Mouse (Mus musculus): ENCODE data around the gene Zfp385a. TPM values are rescaled to one million over a fixed set of nuclear protein-coding genes. Genes with fewer than 3 reads are reported as not detected.
A peak's percentile ranks its signal among the peaks of the same experiment; 100 is the strongest.

The Zfp385a gene
- polyA plus RNA-seq, 1 experiment: 21.2 TPM

- Histone ChIP-seq H3K36me3 (ENCODE audit: control insufficient read depth, insufficient read depth) (peaks cover 88% of the 10 kb centered on the region), H3ac (ENCODE audit: control insufficient read depth, insufficient read length, low read depth) (no peak overlapping the region), H3K79me3 (ENCODE audit: low read depth) (no peaks in the 10 kb centered on the region), H3K79me2 (ENCODE audit: control insufficient read depth, insufficient read depth) (no peaks in the 10 kb centered on the region), H3K27me3 (ENCODE audit: control insufficient read depth, insufficient read depth, insufficient read length) (no peaks in the 10 kb centered on the region), H3K4me3 (ENCODE audit: insufficient read depth, poor library complexity, severe bottlenecking) (no peak overlapping the region)
- TF ChIP-seq CEBPB (IDR thresholded peaks at IDR 0.05; ENCODE audit: low read depth): no peak
- TF ChIP-seq MAX (IDR thresholded peaks at IDR 0.05): no peak
- no peak for TF ChIP-seq FOSL1 (IDR thresholded peaks at IDR 0.05; ENCODE audit: insufficient read depth, low read length, poor library complexity, severe bottlenecking)
- TF ChIP-seq CTCF (IDR thresholded peaks at IDR 0.05; ENCODE audit: control insufficient read depth, insufficient read depth, insufficient read length): no peak
- no peak for TF ChIP-seq USF1 (IDR thresholded peaks at IDR 0.05; ENCODE audit: low read depth)
- no peak for TF ChIP-seq MYOD1 (IDR thresholded peaks at IDR 0.05; ENCODE audit: control insufficient read depth, insufficient read length, low read depth)
Measured at GRCm38 (mm10) chr15:103345789-103346188, 5.9 kb upstream of the Zfp385a start.

- peaks cover 66% of the 10 kb centered on the region for H3K36me3 ChIP-seq (ENCODE audit: control insufficient read depth, insufficient read depth)
- no peak overlapping the region for H3ac ChIP-seq (ENCODE audit: control insufficient read depth, insufficient read length, low read depth)
- no peaks in the 10 kb centered on the region for H3K79me3 ChIP-seq (ENCODE audit: low read depth)
- no peaks in the 10 kb centered on the region for H3K27me3 ChIP-seq (ENCODE audit: control insufficient read depth, insufficient read depth, insufficient read length)
- no peaks in the 10 kb centered on the region for H3K79me2 ChIP-seq (ENCODE audit: control insufficient read depth, insufficient read depth)
- no peak overlapping the region for H3K4me3 ChIP-seq (ENCODE audit: insufficient read depth, poor library complexity, severe bottlenecking)
- no peak for TF ChIP-seq MAX (IDR thresholded peaks at IDR 0.05)
- no peak for TF ChIP-seq USF1 (IDR thresholded peaks at IDR 0.05; ENCODE audit: low read depth)
- TF ChIP-seq CEBPB (IDR thresholded peaks at IDR 0.05; ENCODE audit: low read depth): no peak
- TF ChIP-seq CTCF (IDR thresholded peaks at IDR 0.05; ENCODE audit: control insufficient read depth, insufficient read depth, insufficient read length): no peak
- TF ChIP-seq MYOG (IDR thresholded peaks at IDR 0.05; ENCODE audit: control insufficient read depth, extremely low read depth, insufficient read length): no peak
- TF ChIP-seq MYOD1 (IDR thresholded peaks at IDR 0.05; ENCODE audit: control insufficient read depth, insufficient read length, low read depth): no peak
- TF ChIP-seq FOSL1 (IDR thresholded peaks at IDR 0.05; ENCODE audit: insufficient read depth, low read length, poor library complexity, severe bottlenecking): no peak
Measured at GRCm38 (mm10) chr15:103343556-103343955, 3.7 kb upstream of the Zfp385a start.

DNA sequence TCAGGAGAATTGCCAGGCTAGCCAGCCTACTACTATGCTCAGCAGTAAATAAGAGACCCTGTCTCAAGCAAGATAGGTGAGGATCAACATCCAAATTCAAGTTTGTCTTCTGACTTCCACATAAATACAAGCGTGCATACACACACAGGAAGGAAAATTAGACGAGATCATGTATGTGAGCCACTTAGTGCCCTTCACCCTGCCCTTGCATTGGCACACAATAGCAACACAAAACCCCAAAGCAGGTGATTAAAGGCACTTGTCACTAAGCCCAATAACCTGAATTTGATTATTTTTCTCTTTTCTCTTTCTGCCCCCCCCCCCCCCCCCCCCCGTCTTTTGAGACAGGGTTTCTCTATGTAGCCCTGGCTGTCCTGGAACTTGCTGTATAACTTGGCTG is 3.1 kb upstream of the Zfp385a start:
- Histone ChIP-seq H3K36me3 (ENCODE audit: control insufficient read depth, insufficient read depth) (peaks cover 60% of the 10 kb centered on the region), H3K79me3 (ENCODE audit: low read depth) (no peaks in the 10 kb centered on the region), H3K4me3 (ENCODE audit: insufficient read depth, poor library complexity, severe bottlenecking) (no peak overlapping the region), H3K79me2 (ENCODE audit: control insufficient read depth, insufficient read depth) (no peaks in the 10 kb centered on the region), H3K27me3 (ENCODE audit: control insufficient read depth, insufficient read depth, insufficient read length) (no peaks in the 10 kb centered on the region), H3ac (ENCODE audit: control insufficient read depth, insufficient read length, low read depth) (no peak overlapping the region)
- no peak for TF ChIP-seq MYOD1 (IDR thresholded peaks at IDR 0.05; ENCODE audit: control insufficient read depth, insufficient read length, low read depth)
- no peak for TF ChIP-seq CTCF (IDR thresholded peaks at IDR 0.05; ENCODE audit: control insufficient read depth, insufficient read depth, insufficient read length)
- no peak for TF ChIP-seq MYOG (IDR thresholded peaks at IDR 0.05; ENCODE audit: control insufficient read depth, extremely low read depth, insufficient read length)
- TF ChIP-seq USF1 (IDR thresholded peaks at IDR 0.05; ENCODE audit: low read depth): no peak
- TF ChIP-seq FOSL1 (IDR thresholded peaks at IDR 0.05; ENCODE audit: insufficient read depth, low read length, poor library complexity, severe bottlenecking): no peak
- no peak for TF ChIP-seq MAX (IDR thresholded peaks at IDR 0.05)
- TF ChIP-seq CEBPB (IDR thresholded peaks at IDR 0.05; ENCODE audit: low read depth): no peak

- H3K27me3 ChIP-seq (ENCODE audit: control insufficient read depth, insufficient read depth, insufficient read length): no peaks in the 10 kb centered on the region
- peaks cover 54% of the 10 kb centered on the region for H3K36me3 ChIP-seq (ENCODE audit: control insufficient read depth, insufficient read depth)
- H3K79me3 ChIP-seq (ENCODE audit: low read depth): no peaks in the 10 kb centered on the region
- H3K79me2 ChIP-seq (ENCODE audit: control insufficient read depth, insufficient read depth): no peaks in the 10 kb centered on the region
- H3ac ChIP-seq (ENCODE audit: control insufficient read depth, insufficient read length, low read depth): no peak overlapping the region
- TF ChIP-seq CTCF (IDR thresholded peaks at IDR 0.05; ENCODE audit: control insufficient read depth, insufficient read depth, insufficient read length) (peak; percentile 44), FOSL1 (IDR thresholded peaks at IDR 0.05; ENCODE audit: insufficient read depth, low read length, poor library complexity, severe bottlenecking) (no peak)
- no peak overlapping the region for H3K4me3 ChIP-seq (ENCODE audit: insufficient read depth, poor library complexity, severe bottlenecking)
Measured at GRCm38 (mm10) chr15:103342415-103342814, 2.5 kb upstream of the Zfp385a start.

DNA sequence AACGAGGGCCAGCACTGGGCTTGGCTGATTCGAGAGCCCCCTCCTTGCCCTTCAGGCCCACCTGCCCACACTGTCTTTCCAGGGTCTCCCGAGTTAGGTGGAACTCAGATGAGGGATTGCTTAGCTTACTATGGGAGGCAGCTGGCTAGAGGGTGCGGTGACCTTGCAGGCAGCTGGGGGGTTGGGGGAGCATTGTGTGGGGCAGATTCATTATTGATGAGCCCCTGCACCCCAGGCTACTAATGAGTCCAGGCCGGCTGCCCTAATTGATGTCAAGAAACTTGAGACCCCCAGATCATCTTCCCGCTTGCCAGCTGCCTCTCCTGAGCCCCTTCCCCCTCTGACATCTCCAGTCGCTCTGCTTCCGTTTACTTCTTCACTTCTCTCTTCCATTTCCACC is 1.7 kb upstream of the Zfp385a start:
- no peaks in the 10 kb centered on the region for H3K79me3 ChIP-seq (ENCODE audit: low read depth)
- H3K4me3 ChIP-seq (ENCODE audit: insufficient read depth, poor library complexity, severe bottlenecking): no peak overlapping the region
- no peaks in the 10 kb centered on the region for H3K27me3 ChIP-seq (ENCODE audit: control insufficient read depth, insufficient read depth, insufficient read length)
- H3ac ChIP-seq (ENCODE audit: control insufficient read depth, insufficient read length, low read depth): no peak overlapping the region
- no peak for TF ChIP-seq MYOD1 (IDR thresholded peaks at IDR 0.05; ENCODE audit: control insufficient read depth, insufficient read length, low read depth)
- TF ChIP-seq MAX (IDR thresholded peaks at IDR 0.05): no peak
- no peak for TF ChIP-seq CEBPB (IDR thresholded peaks at IDR 0.05; ENCODE audit: low read depth)
- no peak for TF ChIP-seq USF1 (IDR thresholded peaks at IDR 0.05; ENCODE audit: low read depth)
- no peak for TF ChIP-seq FOSL1 (IDR thresholded peaks at IDR 0.05; ENCODE audit: insufficient read depth, low read length, poor library complexity, severe bottlenecking)
- no peak for TF ChIP-seq CTCF (IDR thresholded peaks at IDR 0.05; ENCODE audit: control insufficient read depth, insufficient read depth, insufficient read length)
- no peak for TF ChIP-seq MYOG (IDR thresholded peaks at IDR 0.05; ENCODE audit: control insufficient read depth, extremely low read depth, insufficient read length)
- H3K79me2 ChIP-seq (ENCODE audit: control insufficient read depth, insufficient read depth): no peaks in the 10 kb centered on the region
- peaks cover 46% of the 10 kb centered on the region for H3K36me3 ChIP-seq (ENCODE audit: control insufficient read depth, insufficient read depth)

DNA sequence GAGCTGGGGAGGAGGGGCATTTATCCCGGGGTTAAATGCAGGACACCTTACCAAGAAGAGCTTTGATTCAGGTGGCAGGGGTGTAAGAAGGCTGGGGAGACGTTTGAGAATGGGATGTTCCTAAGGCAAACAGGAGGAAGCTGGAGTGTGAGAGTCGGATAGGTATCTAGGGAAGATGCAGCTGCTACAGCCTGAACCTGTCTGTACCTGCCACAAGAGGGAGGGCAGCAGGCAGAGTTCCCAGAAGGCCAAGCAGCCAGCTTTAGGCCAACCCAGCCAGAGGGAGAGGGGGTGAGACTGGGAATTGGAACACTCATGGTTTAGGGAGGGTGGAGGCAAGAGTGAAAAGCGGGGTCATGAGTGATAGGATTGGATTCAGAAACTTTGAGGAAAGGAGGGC is 893 bp upstream of the Zfp385a start:
- no peaks in the 10 kb centered on the region for H3K79me2 ChIP-seq (ENCODE audit: control insufficient read depth, insufficient read depth)
- H3ac ChIP-seq (ENCODE audit: control insufficient read depth, insufficient read length, low read depth): no peak overlapping the region
- peaks cover 38% of the 10 kb centered on the region for H3K36me3 ChIP-seq (ENCODE audit: control insufficient read depth, insufficient read depth)
- H3K4me3 ChIP-seq (ENCODE audit: insufficient read depth, poor library complexity, severe bottlenecking): no peak overlapping the region
- H3K79me3 ChIP-seq (ENCODE audit: low read depth): no peaks in the 10 kb centered on the region
- TF ChIP-seq MYOD1 (IDR thresholded peaks at IDR 0.05; ENCODE audit: control insufficient read depth, insufficient read length, low read depth) (no peak), MAX (IDR thresholded peaks at IDR 0.05) (no peak), CTCF (IDR thresholded peaks at IDR 0.05; ENCODE audit: control insufficient read depth, insufficient read depth, insufficient read length) (no peak)
- H3K27me3 ChIP-seq (ENCODE audit: control insufficient read depth, insufficient read depth, insufficient read length): no peaks in the 10 kb centered on the region

Data from C2C12 (cell line).